Mouse (Mus musculus): ENCODE measurements around the gene Fnip2.
"Not testable (repeated sequence)": the region's sequence is repeated elsewhere in the genome, so short reads cannot be mapped to it uniquely, and the experiment has no call there.

The Fnip2 gene

DNA sequence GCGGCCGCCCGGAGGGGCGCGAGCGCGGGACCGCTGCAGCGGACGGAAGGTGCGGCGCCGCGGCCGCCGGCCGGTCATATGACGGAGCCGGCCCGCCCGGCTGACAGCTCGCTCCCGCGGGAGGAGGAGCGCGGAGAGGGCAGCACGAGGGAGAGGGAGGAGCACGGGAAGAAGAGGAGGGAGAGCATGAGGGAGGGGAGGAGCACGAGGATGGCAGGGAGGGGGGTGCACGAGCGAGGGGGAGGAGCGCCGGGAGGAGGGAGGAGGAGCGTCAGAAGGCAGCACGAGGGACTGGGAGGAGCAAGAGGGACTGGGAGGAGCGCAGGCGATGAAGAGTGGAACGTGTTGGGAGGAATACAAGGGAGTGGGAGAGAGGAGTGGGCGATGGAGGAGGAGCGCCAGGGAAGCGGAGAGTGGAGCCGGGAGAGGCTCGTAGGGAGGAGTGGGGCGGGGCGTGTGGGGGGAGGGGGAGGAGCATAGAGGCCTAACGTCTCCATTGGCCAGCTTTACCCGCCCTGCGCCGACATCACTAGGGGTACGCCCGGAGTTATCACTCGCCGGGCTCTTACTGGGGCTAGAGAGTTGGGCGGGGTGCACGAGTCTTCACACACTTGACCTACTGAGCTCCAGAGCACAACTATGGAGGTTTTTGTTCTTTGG lies at the start of gene Fnip2:
Gene Fnip2, minus strand, starts transcription at position 94 of the 660 bp plus-strand sequence.
- DNase-seq (ENCODE audit: extremely low read depth, insufficient read length, low spot score): peak; percentile 98

DNA sequence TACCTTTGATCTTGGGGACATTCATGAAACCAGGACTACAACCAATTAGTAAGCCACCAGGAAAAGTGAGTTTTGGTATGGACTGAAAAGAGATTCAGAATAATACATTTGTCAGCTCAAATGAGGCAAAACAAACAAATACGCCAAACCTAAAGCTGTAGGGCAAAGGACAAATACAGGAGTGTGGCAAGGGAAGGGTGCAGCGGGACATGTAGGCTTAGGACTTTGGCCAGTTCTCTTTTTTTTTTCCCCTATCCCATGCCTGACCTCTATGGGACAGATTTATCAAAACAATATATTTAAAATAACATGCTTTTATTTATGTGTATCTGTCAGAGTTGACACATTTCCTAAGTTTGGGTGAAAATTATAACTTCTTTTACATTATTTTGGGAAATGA lies 42.3 kb upstream of the Fnip2 start:
- DNase-seq (ENCODE audit: extremely low read depth, insufficient read length, low spot score): no peak

DNA sequence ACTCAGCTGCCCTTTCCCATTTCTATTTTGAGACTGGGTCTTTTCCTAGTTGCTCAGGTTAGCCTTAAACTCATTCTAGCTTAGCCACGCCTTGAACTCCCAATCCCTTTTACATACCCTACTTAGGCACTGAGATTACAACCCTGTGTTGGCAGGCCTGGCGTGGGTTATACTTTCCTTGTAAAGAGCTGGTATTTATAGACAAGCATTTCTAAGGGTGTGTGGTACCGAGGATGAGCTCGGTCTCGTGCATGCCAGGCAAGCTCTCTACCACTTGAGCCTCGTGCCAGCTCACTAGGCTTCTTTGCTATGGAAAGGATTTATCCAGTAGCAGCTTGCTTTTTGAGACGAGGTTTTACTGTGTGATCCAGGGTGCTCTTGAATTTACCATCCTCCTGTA lies 27.9 kb upstream of the Fnip2 start:
- DNase-seq (ENCODE audit: extremely low read depth, insufficient read length, low spot score): no peak

DNA sequence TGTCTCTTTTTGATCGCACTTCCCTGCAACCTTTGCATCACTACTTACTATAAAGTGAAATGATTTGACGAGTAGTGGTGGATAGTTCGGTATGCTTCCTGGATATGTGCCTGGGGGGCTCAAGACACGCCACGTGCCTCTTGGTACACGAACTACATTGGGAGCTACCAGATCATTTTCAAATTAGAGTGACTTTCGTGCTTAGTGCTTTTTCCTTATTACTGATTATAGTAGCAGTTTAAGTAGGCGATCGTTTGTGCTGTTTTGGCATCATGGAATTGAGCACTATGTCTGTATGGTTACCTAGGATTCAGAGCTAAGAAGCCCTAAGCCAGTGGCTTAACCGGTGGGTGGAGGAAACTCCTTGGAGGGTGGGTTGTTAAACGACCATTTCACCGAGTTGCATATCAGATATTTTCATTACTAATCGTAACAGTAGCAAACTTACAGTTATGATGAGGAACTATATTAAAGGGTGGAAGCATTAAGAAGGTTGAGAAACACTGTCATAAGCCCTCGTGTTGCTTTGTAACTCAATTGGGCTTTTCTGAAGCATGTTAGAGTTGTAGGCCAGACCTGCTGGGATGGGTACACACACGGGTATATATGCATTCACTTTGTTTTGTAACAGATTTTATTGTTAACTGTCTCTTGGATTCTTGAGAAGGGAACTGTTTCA lies 24.3 kb upstream of the Fnip2 start:
- DNase-seq (ENCODE audit: extremely low read depth, insufficient read length, low spot score): no peak

DNA sequence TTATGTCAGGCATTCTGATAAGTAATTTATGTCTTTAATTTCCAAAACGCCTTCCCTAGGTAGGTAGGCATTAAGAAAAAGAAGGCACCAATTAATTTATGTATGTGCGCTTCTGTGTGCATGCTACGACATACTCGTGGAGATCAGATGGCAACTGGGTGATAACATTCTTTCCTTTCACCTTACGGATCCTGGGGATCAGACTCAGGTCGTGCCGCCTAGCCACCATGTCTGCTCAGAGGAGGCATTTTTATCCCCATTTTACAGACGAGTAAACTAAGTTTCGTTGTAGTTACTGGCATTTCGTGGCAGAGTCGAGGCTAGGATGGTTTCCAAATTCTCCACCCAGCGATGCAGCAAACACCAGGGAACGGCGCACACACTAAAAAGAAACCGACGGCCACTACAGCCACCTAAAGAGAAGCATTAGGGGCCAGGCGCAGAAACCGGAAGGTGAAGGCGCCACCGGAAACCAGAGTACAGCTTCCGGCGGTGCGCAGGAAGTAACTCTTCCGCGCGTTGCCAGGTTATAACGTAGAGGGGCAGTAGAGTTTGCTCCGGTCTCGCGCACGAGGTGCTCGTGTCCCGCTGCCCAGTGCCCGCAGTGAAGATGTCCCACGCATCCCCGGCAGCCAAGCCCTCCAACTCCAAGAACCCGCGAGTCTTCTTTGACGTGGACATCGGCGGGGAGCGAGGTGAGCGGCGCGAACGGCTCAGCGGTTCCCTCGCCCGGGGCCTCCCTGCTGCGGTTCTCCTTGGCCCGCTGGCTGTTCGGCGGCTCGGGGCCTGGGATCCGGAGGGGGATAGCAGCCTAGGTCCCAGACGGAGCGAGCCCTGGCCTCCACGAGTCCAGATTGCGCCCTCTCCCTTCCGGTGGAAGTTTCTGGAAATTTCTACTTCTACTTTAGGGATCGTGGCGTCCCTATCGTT lies 23.5 kb upstream of the Fnip2 start, which contains the start of gene Ppid:
Gene Ppid, plus strand, starts transcription at position 480 of the 930 bp plus-strand sequence.
- DNase-seq (ENCODE audit: extremely low read depth, insufficient read length, low spot score): peak; percentile 82

DNA sequence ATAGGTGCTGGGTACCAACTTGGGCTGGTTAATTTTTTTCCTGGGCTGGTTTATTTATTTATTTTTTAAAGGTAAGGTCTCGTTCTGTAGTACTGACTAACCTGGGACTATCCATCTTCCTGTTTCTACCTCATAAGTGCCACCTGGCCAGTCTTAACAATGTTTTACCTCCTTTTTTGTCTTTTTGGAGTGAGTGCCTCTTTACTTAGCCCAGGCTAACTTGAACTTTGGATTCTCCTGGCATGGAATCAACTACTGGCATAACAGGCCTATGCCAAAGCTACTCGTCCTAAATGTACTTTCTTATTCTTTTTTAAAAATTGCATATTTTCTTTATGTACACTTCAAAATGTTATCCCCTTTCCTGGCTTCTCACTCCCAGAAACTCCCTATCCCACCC lies 22.1 kb upstream of the Fnip2 start:
- DNase-seq (ENCODE audit: extremely low read depth, insufficient read length, low spot score): no peak

DNA sequence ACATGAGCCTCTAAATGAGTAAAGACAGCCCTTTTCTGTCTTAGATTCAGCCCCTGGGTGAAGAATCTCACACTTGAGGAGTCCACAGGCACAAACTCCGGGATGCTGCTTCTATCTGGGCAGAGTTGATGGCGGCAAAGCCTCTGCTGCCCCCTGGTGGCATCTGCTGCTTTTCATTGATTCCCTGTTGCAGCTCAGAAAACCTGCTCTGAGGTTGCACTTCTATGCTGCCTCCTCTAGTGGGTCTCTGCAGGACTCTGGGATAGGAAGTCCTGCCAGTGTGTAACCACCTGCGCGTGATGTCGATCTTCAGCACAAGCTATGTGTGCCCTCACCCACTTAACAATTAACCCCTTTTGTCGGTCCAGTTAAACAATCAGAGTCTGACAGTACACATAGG lies 19.2 kb upstream of the Fnip2 start:
- DNase-seq (ENCODE audit: extremely low read depth, insufficient read length, low spot score): peak; percentile 55

DNA sequence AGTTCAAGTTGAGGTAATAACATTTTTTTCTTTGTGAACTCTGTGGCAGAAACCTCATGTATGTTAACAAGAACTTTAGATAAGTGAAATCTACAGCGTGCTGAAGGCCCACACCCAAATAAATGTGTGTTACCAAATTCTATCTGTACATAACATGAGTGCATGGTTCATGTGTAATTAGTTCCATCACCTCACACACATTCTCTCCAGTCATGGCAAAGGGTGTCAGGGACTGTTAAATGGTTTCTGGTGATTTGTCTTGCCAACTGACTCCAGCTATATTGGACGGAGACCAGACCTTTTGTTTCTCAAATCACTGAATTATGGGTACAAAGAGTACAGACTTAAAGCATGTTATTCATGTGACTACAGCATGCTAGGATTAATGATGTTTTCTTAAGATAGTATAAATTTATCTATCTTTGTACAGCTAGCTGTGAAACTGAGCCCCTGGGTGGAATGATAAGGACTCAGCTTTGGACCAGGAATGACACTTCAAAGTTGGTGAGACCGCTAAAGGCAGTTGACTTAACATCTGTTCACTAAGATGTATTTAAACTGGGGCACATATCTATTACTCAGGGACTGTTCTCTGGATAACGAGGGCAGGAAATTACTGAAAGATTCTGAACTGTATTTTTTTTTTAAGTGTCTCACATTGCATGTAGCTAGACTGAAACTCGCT lies 12.4 kb upstream of the Fnip2 start:
- no peak for DNase-seq (ENCODE audit: extremely low read depth, insufficient read length, low spot score)

DNA sequence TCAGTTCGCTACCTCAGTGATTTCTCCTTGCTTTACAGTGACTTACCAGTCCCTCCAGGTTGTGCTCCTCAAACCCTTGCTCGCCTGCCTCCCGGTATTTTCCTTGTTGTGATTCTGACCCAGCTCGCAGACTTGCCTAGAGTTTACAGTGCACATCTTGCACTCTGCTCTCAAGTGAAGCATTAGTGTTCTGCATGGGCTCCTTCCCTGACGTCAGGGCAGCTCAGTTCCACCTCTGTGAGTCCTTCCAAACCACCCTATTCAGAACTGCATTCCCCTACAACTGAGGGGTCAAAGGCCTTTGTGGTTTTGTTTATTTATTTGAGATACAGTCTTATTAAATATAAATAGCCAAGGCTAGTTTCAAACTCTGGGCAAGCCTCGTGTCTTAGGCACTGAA lies 10.6 kb upstream of the Fnip2 start:
- DNase-seq (ENCODE audit: extremely low read depth, insufficient read length, low spot score): no peak

DNA sequence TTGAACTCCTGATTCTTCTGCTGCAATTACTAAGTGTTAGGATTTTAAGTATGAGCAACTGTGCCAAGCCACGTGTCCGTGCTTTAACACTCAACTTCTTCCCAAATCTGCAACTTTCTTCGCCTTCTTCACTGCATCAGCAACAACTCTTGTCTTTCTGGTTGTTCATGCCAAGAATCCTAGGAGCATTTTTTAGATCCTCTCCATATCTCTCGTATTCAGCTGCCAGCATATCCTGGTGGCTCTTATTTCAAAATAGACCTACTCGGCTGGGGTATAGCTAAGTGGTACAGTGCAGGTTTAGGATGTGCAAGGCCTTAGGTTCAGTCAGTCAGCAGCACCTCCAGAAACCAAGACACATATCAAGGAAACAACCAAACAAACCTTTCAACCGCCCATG lies 10.0 kb upstream of the Fnip2 start:
- DNase-seq (ENCODE audit: extremely low read depth, insufficient read length, low spot score): no peak

DNA sequence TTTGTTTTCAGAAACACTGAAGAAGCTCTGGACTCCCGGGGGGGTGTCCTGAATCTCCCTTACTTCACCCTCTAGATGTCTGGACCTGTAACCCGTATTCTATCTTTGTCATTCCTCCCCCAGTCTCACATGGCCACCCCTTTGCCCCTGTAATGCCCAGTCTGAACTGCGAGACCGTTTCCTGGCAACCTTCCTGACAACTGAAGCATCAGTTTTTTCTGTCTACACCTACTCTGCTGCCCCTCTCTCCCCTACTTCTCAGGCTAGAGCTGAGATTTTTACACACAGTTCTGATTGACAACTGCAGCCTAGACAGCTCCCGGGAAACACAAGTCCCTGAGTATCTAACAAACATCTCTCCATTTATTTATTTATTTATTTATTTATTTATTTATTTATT lies 9.3 kb upstream of the Fnip2 start:
- no peak for DNase-seq (ENCODE audit: extremely low read depth, insufficient read length, low spot score)

DNA sequence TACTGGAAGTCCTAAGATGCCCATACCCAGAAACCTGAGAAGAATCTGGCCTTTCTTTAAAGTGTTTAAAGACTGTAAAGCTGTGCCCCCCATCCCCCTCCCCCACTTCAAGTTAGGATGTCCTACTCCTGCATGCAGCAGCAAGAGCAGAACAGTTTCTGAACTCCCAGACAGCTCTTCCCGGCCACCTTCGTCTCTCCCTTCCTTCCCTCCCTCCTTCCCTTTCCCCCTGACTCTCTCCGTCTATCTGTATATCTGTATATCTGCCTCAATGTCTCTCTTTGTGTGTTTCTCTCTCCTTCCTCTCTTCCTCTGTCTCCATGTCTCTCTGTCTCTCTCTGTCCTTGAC lies 8.8 kb upstream of the Fnip2 start:
- DNase-seq (ENCODE audit: extremely low read depth, insufficient read length, low spot score): no peak

DNA sequence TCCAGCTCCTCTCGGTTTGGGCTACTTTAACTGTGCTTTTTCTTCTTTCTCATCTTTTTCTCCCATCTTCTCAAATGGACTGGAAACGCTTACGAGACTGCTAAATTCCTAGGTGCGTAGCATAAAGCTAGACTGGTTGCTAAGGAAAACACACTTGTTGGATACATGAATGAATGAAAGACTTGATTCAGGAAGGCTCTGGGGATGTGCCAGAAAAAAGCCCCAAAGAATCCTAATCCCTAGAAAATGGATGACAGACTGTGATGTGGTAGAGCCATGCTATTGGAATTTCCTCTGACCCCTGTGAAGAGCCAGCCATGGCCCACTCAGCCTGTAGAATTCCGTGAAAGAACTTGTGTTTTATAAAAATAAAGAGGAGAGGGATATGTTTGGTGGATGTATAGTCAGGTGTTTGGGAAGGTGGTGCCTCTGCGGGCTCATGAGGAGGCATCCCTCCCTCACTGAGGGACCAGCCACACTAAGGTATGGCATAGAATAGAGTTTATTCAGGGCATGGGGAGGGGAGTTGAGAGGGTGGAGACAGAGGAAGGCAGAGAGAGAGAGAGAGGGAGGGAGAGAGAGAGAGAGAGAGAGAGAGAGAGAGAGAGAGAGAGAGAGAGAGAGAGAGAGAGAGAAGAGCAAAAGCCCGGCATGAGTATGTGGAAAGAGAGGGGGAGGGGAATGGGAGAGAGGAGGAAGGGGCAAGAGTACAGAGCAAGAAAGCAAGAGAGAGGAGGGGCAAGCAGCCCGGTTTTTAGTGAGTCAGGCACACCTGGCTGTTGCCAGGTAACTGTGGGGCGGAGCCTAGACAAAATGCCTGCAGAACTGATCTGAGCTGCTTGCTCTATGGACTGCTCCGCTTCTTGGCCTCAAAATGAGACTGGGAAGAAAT lies 8.2 kb upstream of the Fnip2 start:
- no peak for DNase-seq (ENCODE audit: extremely low read depth, insufficient read length, low spot score)

DNA sequence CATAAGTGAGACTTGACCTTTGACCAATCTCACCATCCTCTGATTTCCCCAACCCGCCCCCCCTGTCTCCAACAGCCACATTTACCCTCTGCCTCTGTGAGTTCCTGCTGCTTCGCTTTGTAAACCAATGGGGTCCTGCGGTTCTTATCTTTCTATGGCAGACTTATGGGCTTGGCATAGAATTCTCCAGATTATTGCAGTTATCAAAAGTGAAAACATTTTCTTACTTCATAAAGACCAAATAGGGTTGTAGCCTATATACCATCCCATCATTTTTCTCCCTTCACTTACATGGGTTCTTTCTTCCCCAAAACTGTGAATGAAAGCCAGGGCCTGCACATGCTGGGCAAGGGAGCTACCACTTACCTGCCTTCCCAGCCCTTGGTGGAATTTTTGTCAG lies 6.7 kb upstream of the Fnip2 start:
- no peak for DNase-seq (ENCODE audit: extremely low read depth, insufficient read length, low spot score)

DNA sequence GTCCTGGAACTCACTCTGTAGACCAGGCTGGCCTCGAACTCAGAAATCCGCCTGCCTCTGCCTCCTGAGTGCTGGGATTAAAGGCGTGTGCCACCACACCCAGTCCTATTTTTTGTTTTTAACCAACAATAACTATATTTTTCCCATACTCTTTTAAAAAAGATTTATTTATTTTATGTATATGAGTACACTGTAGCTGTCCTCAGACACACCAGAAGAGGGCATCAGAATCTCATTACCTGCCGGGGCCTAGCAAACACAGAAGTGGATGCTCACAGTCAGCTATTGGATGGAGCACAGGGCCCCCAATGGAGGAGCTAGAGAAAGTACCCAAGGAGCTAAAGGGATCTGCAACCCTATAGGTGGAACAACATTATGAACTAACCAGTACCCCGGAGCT lies 5.8 kb upstream of the Fnip2 start:
- not testable (repeated sequence) for DNase-seq (ENCODE audit: extremely low read depth, insufficient read length, low spot score)

DNA sequence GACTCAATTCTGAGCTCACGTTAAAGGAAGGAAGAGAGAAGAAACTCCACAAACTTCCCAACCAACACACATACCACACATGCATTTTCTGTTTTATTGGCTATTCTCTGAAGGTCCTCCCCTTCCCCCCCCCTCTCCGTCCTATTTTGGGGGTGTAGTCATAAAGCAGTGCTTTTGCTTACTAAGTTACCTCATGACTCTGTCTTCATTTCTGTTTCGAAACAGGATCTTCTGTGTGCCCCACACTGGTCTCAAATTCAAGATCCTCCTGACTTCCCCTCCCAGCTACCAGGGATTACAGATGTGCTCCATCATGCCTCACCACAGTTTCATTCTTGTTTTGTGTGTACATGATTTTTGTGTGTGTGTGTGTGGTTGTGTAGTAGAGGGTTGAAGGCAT lies 4.8 kb upstream of the Fnip2 start:
- DNase-seq (ENCODE audit: extremely low read depth, insufficient read length, low spot score): no peak

DNA sequence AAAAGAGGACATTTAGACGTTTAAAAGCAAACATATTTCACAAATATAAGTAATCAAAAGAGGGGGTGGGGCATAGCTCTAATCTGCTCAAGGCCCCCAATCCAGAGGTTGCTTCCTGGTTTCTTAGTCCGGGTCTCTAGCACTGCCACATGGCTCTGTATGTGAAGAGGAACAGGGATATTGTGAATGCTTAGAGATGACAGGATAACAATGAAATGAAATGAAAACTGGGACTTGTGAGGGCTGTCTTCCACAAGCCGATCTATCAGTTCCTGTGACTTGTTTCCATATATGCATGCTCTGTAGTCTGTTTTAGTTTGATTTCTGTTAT lies 1.7 kb upstream of the Fnip2 start:
- no peak for DNase-seq (ENCODE audit: extremely low read depth, insufficient read length, low spot score)

DNA sequence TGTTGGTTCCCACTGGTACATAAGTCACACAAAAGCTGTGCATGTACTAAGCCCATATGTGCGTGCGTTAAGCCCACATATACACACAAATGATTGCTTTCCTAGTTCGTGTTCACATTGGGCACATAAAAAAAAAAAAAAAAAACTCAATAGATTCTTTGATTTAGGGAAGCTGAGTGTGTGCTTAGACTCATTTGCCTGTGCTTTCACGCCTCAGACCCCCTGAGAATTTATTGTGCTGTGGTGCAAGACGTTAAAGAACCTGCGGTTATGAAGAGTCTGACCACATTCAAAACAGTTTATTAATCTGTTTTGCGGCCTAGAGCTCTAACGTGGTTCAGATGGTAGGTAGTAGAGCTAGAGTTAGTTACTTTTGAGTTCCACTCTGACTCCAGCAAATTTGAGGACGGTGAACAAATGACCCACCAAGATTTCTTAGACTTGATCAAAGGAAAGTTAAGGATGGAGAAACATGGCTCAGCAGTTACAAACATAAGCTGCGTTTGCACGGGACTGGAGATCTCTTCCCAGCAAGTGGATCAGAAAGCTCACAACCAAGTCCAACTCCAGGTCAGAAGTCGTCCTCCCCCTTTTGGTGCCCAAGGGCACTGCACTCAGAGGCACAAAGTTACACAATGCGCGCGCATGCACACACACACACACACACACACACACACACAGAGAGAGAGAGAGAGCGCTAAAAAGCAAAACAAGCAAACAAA lies 1.2 kb upstream of the Fnip2 start:
- DNase-seq (ENCODE audit: extremely low read depth, insufficient read length, low spot score): no peak
